Mouse (Mus musculus): ENCODE measurements around the gene Nsmce3. TPM values are rescaled to one million over a fixed set of nuclear protein-coding genes. Genes with fewer than 3 reads are reported as not detected.

The Nsmce3 gene
- polyA plus RNA-seq (2015; fragmentation: Nextera tagmentation; extraction: Ambion mirVana): 9.9 and 10.0 TPM in 2 replicates

GRCm38 (mm10) chr7:64872743-64873241 lies at the start of gene Nsmce3:
Gene Nsmce3 (minus strand): TSS chr7:64872997.

